In the genomic region with DNA sequence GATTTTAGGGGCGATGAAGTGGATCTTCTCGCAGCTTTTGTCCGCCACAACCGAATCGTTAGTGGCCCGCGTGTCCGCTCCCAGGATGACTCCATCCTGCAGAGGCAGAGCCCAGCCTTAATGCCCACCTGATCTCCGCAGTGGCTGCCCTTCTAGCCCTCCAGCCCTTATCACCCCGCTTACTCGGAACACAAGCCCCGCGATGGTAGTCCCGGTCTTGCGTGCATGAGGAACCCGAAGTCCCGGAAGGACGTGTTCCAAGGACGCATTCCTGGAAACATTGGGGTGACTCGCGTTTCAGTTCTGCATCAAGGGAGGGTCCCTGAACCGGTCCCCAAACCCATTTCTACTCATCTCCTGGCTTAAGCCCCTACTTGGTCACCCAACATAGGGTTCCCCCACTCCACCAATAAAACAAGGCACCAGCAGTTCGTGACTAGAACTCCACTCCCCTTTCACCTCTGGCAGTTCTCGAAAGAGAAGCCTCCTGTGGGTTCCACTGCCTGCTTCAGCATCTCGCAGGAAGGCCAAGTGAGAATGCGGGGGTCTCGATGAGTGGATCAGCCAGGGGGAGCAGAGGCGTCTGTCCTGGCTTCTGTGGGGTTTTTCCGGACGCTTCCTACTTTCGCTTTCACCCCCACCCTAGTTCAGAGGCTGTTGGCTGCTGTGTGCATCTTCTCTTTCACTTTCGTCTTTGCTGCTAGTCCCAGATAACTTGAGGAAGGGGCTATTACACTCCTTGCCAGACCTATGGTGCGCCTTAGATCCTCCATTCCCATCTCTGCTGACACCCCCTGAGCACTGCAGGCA, we compare ENCODE assay signal across 8 mouse cellular contexts. TPM values are rescaled to one million over a fixed set of nuclear protein-coding genes. Genes with fewer than 3 reads are reported as not detected.
DNase-seq lines count a peak whose midpoint lies in the region; ATAC-seq and TF ChIP-seq lines count a peak whose summit lies in the region.

No protein-coding gene starts in this region.

- H3K36me3 ChIP-seq in forebrain, embryonic 13.5 days (ENCODE audit: poor library complexity, severe bottlenecking), result peaks cover 1% of the 10 kb centered on the region; the same call in 1 of the 2 replicates
- H3K36me3 ChIP-seq in hindbrain, embryonic 14.5 days (replicated peaks; ENCODE audit: control insufficient read depth, insufficient read depth), result no peaks in the 10 kb centered on the region
- H3K36me3 ChIP-seq in splenic B cell, adult 2 months (ENCODE audit: control insufficient read depth, insufficient read depth, low read length, poor library complexity, severe bottlenecking), result no peaks in the 10 kb centered on the region

- no peaks in the 10 kb centered on the region for H3K27me3 ChIP-seq in forebrain, embryonic 13.5 days
- no peaks in the 10 kb centered on the region for H3K27me3 ChIP-seq in hindbrain, embryonic 14.5 days (ENCODE audit: control insufficient read depth, insufficient read depth, low read length)
- H3K27me3 ChIP-seq in splenic B cell, adult 2 months (ENCODE audit: control insufficient read depth, insufficient read depth, low read length, poor library complexity, severe bottlenecking), result no peaks in the 10 kb centered on the region

- peak; percentile 38 to 56 for DNase-seq in left cerebral cortex, adult 18-20 months (ENCODE audit: low spot score in 2 of 2)
- DNase-seq in left cerebral cortex, postnatal 4 days, result no peak
- DNase-seq in hindbrain, embryonic 14.5 days (ENCODE audit: low spot score), result peak; percentile 39
- peak; percentile 61 to 62 for DNase-seq in left cerebral cortex, postnatal 36 days (ENCODE audit: low spot score in 2 of 2)
- peak; percentile 27 for DNase-seq in mesoderm, embryonic 11.5 days (ENCODE audit: low read depth, low spot score)
- DNase-seq in splenic B cell, adult 2 months (ENCODE audit: low read depth, low spot score), result peak; percentile 69

- H3K4me1 ChIP-seq in bone marrow macrophage, adult 2 months (ENCODE audit: control insufficient read depth, insufficient read depth, low read length), result peaks cover 10% of the 10 kb centered on the region
- peaks cover 18% of the 10 kb centered on the region for H3K4me1 ChIP-seq in forebrain, embryonic 13.5 days
- H3K4me1 ChIP-seq in hindbrain, embryonic 14.5 days (replicated peaks; ENCODE audit: control insufficient read depth, insufficient read depth, low read length), result peaks cover 18% of the 10 kb centered on the region

- peak; percentile 42; the same call in 1 of the 2 replicates for ATAC-seq in forebrain, embryonic 13.5 days
- ATAC-seq in hindbrain, embryonic 14.5 days (ENCODE audit: low FRiP score), result peak; percentile 21; the same call in 1 of the 2 replicates

- peak overlapping the region; percentile 69 for H3K4me3 ChIP-seq in bone marrow macrophage, adult 2 months (ENCODE audit: insufficient read depth, low read length)
- H3K4me3 ChIP-seq in forebrain, embryonic 13.5 days, result peak overlapping the region; percentile 68
- peak overlapping the region; percentile 68 for H3K4me3 ChIP-seq in hindbrain, embryonic 14.5 days (replicated peaks; ENCODE audit: low read length)

- no peaks in the 10 kb centered on the region for H3K9me3 ChIP-seq in forebrain, embryonic 13.5 days (replicated peaks)
- H3K9me3 ChIP-seq in hindbrain, embryonic 14.5 days (ENCODE audit: control insufficient read depth, low read length), result no peaks in the 10 kb centered on the region

- WGBS in forebrain, embryonic 13.5 days, result 2% methylated on average over 33 of the region's 33 CpGs
- WGBS in hindbrain, embryonic 14.5 days, result 2% methylated on average over 33 of the region's 33 CpGs

- TF ChIP-seq CTCF in bone marrow macrophage, adult 2 months (IDR thresholded peaks at IDR 0.05; ENCODE audit: low read depth, low read length), result no peak

- H3K27ac ChIP-seq in bone marrow macrophage, adult 2 months (ENCODE audit: insufficient read depth, low read depth, low read length), result peak overlapping the region; percentile 74
- peak overlapping the region; percentile 82 for H3K27ac ChIP-seq in forebrain, embryonic 13.5 days
- peak overlapping the region; percentile 96 for H3K27ac ChIP-seq in hindbrain, embryonic 14.5 days

- intact Hi-C loops in left cerebral cortex, postnatal 4 days (cut with DNase I), result no loop called here
- intact Hi-C loops in left cerebral cortex, postnatal 36 days (cut with DNase I), result loop anchor here (2.0 kb wide), 1 partner anchor 27 kb away; no protein-coding TSS in a partner anchor

- peak overlapping the region; percentile 83 for H3K9ac ChIP-seq in forebrain, embryonic 13.5 days
- H3K9ac ChIP-seq in hindbrain, embryonic 14.5 days, result peak overlapping the region; percentile 92

- TF ChIP-seq POLR2A in bone marrow macrophage, adult 2 months (IDR thresholded peaks at IDR 0.05; ENCODE audit: borderline replicate concordance, low read depth, low read length), result no peak

- H3K4me2 ChIP-seq in forebrain, embryonic 13.5 days, result peak overlapping the region; percentile 96
- peak overlapping the region; percentile 68 for H3K4me2 ChIP-seq in hindbrain, embryonic 14.5 days (replicated peaks)

RNA-seq across cellular contexts. Expression of a gene that starts 0.5 kb away (rescaled TPM):
- 10 to 100 TPM; 92.9 to 93.3 TPM for total RNA-seq in left cerebral cortex, adult 18-20 months (2021)
- total RNA-seq in left cerebral cortex, postnatal 4 days (2021), result 10 to 100 TPM; 50.6 to 70.2 TPM
- polyA plus RNA-seq in bone marrow macrophage, adult 2 months (2012; ENCODE audit: insufficient read depth, insufficient read length, missing spikeins), result 150 and 151 TPM in 2 replicates
- 29.0 and 29.1 TPM in 2 replicates for polyA plus RNA-seq in forebrain, embryonic 13.5 days (2015; fragmentation: Nextera tagmentation; extraction: Ambion mirVana)
- 70.1 and 79.8 TPM in 2 replicates for polyA plus RNA-seq in hindbrain, embryonic 14.5 days (2014; fragmentation: Nextera tagmentation; extraction: Ambion mirVana)
- 100 to 1,000 TPM in 1 of 2 experiments, 10 to 100 TPM in 1; 80.6 to 117 TPM for total RNA-seq in left cerebral cortex, postnatal 36 days (2021)

RNA-seq across cellular contexts. Expression of a gene that starts 4.0 kb away (rescaled TPM):
- total RNA-seq in left cerebral cortex, adult 18-20 months (2021), result 1 to 10 TPM; 1.9 to 2.4 TPM
- 1 to 10 TPM; 2.1 to 2.2 TPM for total RNA-seq in left cerebral cortex, postnatal 4 days (2021)
- 0.63 TPM in 1 of 2 replicates, not detected in the other for polyA plus RNA-seq in bone marrow macrophage, adult 2 months (2012; ENCODE audit: insufficient read depth, insufficient read length, missing spikeins)
- 1.9 TPM in 2 replicates for polyA plus RNA-seq in forebrain, embryonic 13.5 days (2015; fragmentation: Nextera tagmentation; extraction: Ambion mirVana)
- polyA plus RNA-seq in hindbrain, embryonic 14.5 days (2014; fragmentation: Nextera tagmentation; extraction: Ambion mirVana), result 2.9 and 3.2 TPM in 2 replicates
- total RNA-seq in left cerebral cortex, postnatal 36 days (2021), result 1 to 10 TPM in 1 of 2 experiments, under 1 TPM in 1; 0.79 to 1.9 TPM

RNA-seq across cellular contexts. Expression of a gene that starts 5.5 kb away (rescaled TPM):
- total RNA-seq in left cerebral cortex, adult 18-20 months (2021), result 10 to 100 TPM; 22.8 to 26.4 TPM
- 1 to 10 TPM; 6.4 to 8.3 TPM for total RNA-seq in left cerebral cortex, postnatal 4 days (2021)
- 0.55 and 0.60 TPM in 2 replicates for polyA plus RNA-seq in bone marrow macrophage, adult 2 months (2012; ENCODE audit: insufficient read depth, insufficient read length, missing spikeins)
- polyA plus RNA-seq in forebrain, embryonic 13.5 days (2015; fragmentation: Nextera tagmentation; extraction: Ambion mirVana), result 0.61 and 0.69 TPM in 2 replicates
- 3.2 and 3.3 TPM in 2 replicates for polyA plus RNA-seq in hindbrain, embryonic 14.5 days (2014; fragmentation: Nextera tagmentation; extraction: Ambion mirVana)
- 10 to 100 TPM; 26.7 to 29.0 TPM for total RNA-seq in left cerebral cortex, postnatal 36 days (2021)

RNA-seq across cellular contexts. Expression of a gene that starts 28.2 kb away (rescaled TPM):
- total RNA-seq in left cerebral cortex, adult 18-20 months (2021), result 10 to 100 TPM; 17.3 to 19.2 TPM
- 10 to 100 TPM; 19.0 to 21.5 TPM for total RNA-seq in left cerebral cortex, postnatal 4 days (2021)
- polyA plus RNA-seq in bone marrow macrophage, adult 2 months (2012; ENCODE audit: insufficient read depth, insufficient read length, missing spikeins), result 19.6 and 27.5 TPM in 2 replicates
- 6.3 and 7.1 TPM in 2 replicates for polyA plus RNA-seq in forebrain, embryonic 13.5 days (2015; fragmentation: Nextera tagmentation; extraction: Ambion mirVana)
- 9.3 and 9.4 TPM in 2 replicates for polyA plus RNA-seq in hindbrain, embryonic 14.5 days (2014; fragmentation: Nextera tagmentation; extraction: Ambion mirVana)
- 10 to 100 TPM; 18.6 to 20.0 TPM for total RNA-seq in left cerebral cortex, postnatal 36 days (2021)

RNA-seq across cellular contexts. Expression of a gene that starts 37.5 kb away (rescaled TPM):
- total RNA-seq in left cerebral cortex, adult 18-20 months (2021), result 1 to 10 TPM; 6.6 to 7.6 TPM
- 10 to 100 TPM in 1 of 2 experiments, 1 to 10 TPM in 1; 8.6 to 10.1 TPM for total RNA-seq in left cerebral cortex, postnatal 4 days (2021)
- polyA plus RNA-seq in bone marrow macrophage, adult 2 months (2012; ENCODE audit: insufficient read depth, insufficient read length, missing spikeins), result 18.0 and 18.8 TPM in 2 replicates
- polyA plus RNA-seq in forebrain, embryonic 13.5 days (2015; fragmentation: Nextera tagmentation; extraction: Ambion mirVana), result 12.8 and 14.4 TPM in 2 replicates
- 8.2 and 11.0 TPM in 2 replicates for polyA plus RNA-seq in hindbrain, embryonic 14.5 days (2014; fragmentation: Nextera tagmentation; extraction: Ambion mirVana)
- total RNA-seq in left cerebral cortex, postnatal 36 days (2021), result 1 to 10 TPM; 8.6 to 9.7 TPM
